Mouse (Mus musculus): ENCODE data around the gene Abcd1.
A peak's percentile ranks its signal among the peaks of the same experiment; 100 is the strongest.
"Not testable (repeated sequence)": the region's sequence is repeated elsewhere in the genome, so short reads cannot be mapped to it uniquely, and the experiment has no call there.

The Abcd1 gene

DNA sequence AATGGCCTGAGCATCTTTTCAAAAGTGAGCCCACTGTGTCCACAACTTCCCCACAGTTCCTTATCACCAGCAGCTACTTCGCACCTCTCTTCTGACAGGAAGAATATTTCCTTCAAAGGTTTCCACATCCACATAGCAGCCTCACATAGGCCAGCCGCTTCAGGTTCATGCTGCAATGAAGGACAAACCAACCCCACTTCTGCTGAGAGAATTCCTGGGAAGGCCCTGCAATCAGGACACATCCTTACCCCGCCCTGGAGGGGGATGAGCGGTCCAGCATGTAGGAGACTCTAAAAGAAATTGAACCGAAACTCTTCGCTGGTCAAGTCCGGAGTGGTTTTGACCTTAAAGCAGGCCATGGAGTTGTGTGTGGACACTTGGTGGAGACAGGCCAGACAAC is 23.4 kb downstream of the Abcd1 start:
- not testable (repeated sequence) for ATAC-seq (ENCODE audit: low TSS enrichment)

DNA sequence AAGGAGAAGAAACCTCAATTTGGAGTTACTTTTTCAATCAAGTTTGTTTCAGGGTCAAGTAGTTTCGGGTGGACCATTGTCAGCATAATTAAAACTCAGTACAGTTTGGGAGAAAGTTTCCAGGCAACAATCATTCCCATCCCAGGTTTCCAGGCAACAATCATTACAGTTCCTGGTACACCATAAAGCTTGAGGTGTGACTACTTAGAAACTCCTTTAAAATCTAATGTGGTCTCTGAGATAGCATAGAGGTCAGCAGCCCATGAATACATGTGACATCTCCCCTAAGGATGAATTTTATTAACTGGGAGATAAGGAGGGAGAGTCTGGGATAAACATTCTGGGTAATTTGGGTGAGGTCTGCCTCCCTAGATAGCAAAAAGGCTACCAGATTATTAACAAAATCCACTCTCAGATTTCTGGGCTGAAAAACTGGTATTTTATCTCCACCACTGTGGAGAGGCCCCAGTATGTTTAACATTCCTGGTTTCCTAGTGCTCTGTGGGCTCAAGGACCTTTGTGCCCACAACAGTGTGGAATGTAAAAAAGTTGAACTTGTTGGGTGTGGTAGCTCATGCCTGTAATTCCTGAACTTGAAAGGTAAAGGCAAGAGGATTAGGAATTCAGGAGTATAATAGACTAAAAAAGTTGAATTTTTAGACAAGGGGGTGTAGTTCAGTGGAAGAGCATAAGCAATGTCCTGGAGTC is 28.5 kb downstream of the Abcd1 start:
- no peak for ATAC-seq (ENCODE audit: low TSS enrichment)

DNA sequence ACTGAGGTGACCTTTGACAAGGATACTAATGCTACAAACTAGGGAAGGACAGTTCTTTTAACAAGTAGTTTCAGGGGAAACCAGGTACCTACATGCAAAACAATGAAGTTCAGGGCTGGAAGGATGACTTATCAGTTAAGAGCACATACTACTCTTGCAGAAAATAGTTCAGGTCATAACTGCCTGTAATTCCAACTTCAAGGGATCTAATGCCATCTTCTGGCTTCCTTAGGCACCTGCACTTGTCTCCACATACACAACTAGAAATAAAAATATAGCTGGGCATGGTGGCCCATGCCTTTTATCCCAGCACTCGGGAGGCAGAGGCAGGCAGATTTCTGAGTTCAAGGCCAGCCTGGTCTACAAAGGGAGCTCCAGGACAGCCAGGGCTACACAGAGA is 32.6 kb downstream of the Abcd1 start:
- ATAC-seq (ENCODE audit: low TSS enrichment): no peak

DNA sequence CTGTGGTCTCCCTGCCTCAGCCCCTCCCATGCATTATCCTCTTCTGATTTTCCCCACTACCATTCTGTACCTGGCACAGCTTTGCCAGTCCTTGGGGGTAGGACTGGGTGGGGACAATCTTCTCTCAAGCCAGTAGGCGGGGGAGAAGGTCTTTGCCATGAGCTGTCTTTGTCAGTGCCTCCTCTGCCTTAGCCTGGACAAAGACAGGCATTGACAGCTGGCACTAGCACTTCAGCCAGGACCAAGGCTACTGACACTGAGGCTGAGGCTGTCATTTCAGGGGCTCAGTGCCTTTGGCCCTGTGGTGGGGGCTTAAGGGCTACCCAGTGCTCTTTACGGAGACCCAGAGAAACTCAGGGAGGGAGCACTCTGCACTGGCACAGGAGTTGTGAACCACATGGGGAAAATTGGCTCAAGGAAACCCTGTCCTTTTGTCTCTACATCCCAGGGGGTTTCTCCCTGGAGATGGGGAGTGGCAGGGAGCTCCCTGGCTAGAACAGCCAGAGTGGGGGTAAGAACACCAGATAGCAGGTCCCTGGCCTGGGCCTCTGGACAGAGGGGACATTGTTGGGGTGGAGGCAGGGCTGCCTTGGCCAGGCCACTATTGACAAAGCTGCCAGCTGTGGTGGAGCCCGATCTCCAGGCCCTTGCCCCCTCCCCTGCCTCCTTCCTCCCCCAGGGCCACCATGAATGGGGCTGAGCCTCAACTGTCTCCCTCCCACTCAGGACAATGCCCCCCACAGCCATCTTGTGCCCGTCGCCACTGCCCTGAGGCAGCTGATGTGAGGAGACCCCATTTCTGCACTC is 40.1 kb downstream of the Abcd1 start, which contains the start of gene Plxnb3:
TSS of gene Plxnb3 (plus strand) at position 757 of the 807 bp plus-strand sequence.
- peak; percentile 59; the same call in 1 of the 2 replicates for ATAC-seq (ENCODE audit: low TSS enrichment)

DNA sequence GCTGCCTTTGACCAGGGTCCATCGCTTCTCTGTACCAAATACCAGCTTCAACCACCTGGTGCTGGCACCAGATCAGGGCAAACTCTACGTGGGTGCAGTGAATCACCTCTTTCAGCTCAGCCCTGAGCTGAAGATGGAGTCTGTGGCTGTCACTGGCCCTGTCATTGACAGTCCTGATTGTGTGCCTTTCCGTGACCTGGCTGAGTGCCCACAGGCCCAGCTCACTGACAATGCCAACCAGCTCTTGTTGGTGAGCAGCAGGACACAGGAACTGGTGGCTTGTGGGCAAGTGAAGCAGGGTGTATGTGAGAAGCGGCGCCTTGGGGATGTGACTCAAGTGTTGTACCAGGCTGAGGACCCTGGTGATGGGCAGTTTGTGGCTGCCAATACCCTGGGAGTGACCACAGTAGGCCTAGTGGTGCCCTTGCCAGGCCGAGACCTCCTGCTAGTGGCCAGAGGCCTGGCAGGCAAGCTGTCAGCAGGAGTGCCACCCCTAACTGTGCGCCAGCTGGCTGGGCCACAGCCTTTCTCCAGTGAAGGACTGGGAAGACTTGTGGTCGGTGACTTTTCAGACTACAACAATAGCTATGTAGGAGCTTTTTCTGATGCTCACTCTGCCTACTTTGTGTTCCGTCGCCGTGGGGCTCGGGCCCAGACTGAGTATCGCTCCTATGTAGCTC is 42.4 kb downstream of the Abcd1 start:
- peak; percentile 38; the same call in 1 of the 2 replicates for ATAC-seq (ENCODE audit: low TSS enrichment)

DNA sequence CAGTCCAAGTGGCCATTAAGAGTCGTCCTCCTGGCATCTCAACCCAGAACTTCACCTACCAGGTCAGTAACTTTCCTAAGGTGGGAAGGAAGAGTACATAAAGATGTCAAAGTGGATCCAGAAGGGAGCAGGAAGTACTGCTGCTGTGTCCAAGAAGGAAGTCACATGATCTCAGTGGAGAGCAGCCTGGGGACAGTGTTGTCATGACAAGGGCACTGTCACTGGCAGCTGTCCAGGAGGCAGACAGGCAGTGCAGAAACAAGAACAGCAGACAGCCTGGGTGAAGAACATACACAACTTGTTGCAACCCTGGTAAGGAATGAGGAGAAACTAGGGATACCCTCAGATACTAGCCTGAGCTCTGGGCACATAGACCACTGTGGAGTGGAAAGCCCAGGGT is 48.9 kb downstream of the Abcd1 start:
- ATAC-seq (ENCODE audit: low TSS enrichment): no peak

DNA sequence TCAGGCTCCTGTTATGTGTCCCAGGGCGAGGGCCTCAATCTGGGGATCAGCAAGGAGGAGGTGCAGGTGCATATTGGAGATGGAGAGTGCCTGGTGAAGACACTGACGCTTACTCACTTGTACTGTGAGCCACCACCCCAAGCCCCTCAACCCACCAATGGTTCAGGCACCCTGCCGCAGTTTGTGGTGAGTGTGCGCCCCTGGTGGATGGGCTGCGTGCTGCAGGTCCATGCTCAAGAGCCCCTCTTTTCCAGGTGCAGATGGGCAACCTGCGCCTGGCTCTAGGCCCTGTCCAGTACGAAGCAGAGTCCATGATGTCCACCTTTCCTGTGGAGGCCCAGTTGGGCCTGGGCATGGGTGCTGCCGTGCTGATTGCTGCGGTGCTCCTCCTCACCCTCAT is 50.9 kb downstream of the Abcd1 start:
- no peak for ATAC-seq (ENCODE audit: low TSS enrichment)

DNA sequence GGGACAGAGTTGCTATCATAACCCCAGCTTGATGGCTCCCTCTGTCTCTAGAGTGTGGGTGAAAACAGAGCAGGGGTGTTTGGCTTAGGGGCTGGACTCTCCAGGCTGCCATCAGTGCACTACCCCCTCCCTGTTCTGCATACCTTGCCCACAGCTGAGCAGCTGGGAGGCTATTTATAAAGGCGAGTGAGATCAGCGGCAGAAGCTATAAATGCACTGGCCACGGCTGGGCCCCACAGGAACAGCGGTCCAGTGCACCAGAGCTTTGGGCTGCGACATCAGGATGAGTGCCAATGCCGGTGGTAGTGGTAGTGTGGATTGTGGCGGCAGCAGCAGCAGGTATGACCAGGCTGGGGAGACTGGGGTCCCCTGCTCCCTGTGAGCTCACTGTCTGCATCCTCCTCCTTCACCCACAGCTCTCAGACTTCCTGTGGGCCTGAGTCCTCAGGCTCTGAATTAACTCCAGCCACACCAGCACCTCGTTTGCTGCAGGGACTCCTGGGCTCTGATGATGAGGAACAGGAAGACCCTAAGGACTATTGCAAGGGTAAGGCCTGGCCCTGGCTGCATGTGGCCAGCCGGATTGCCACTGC is 57.9 kb downstream of the Abcd1 start, which contains the start of gene Srpk3:
TSS of gene Srpk3 (plus strand) at position 238 of the 593 bp plus-strand sequence.
- ATAC-seq (ENCODE audit: low TSS enrichment): peak; percentile 82

DNA sequence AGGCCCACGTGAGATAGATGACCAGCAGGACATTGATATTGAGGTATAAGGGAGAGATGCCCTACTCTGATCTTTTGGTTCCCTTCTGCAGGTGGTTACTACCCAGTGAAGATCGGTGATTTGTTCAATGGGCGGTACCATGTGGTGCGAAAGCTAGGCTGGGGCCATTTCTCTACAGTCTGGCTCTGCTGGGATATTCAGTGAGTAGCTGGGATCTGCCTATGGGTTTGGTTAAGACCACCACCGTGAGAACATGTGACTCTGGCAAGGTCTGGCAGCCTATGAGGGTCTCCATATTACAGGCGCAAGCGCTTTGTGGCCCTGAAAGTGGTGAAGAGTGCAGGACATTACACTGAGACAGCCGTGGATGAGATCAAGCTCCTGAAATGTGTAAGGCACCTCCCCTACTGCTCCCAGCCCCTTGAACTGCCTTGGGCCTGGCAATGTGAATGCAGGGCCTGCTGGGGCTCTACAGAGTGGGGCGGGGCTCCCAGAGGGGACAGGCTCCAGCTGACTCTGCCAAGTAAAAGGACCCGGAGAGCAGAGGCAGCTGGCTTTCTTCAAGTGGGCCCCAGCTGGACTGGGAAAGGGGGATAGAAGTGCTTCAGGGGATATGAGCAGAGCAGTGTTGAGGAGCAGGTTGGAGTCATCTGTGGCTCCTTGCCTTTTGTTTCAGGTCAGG is 58.5 kb downstream of the Abcd1 start:
- no peak for ATAC-seq (ENCODE audit: low TSS enrichment)

DNA sequence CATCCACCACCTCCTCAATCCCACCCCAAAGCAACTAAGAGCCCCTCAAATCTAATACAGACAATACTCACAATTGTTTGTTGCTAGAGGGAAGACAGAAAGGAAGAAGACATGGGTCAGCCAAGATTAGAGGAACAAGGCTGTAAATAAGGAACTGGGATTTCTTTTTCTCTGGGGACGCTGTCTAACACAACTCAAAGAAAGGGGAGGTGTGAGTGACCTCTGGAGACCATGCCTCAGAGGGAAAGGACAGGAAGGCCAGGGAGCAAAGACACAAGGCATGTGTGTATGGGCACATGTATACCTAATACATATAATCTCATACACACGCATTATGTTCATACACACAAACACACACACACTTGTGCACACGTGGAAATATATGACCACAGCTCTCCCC is 65.8 kb downstream of the Abcd1 start:
- no peak for ATAC-seq (ENCODE audit: low TSS enrichment)

DNA sequence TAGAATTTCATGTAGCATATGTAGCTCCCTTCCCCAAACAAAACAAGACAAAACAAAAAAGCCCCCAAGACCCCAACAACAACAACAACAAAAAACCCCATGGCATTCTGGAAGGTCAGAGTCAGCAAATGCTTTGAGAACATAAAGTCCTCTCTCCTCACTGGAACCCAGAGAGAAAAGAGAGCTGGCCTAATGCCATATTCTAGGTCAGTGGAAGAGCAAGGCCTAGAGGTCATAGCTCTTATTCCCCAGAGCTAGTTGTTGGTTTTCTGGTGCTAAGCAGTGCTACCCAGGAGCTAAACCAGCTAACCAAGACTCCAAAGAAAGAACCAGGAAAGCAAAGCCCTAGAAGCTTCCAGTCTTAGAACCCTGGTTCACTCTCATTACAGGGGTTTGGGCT is 69.3 kb downstream of the Abcd1 start:
- no peak for ATAC-seq (ENCODE audit: low TSS enrichment)

DNA sequence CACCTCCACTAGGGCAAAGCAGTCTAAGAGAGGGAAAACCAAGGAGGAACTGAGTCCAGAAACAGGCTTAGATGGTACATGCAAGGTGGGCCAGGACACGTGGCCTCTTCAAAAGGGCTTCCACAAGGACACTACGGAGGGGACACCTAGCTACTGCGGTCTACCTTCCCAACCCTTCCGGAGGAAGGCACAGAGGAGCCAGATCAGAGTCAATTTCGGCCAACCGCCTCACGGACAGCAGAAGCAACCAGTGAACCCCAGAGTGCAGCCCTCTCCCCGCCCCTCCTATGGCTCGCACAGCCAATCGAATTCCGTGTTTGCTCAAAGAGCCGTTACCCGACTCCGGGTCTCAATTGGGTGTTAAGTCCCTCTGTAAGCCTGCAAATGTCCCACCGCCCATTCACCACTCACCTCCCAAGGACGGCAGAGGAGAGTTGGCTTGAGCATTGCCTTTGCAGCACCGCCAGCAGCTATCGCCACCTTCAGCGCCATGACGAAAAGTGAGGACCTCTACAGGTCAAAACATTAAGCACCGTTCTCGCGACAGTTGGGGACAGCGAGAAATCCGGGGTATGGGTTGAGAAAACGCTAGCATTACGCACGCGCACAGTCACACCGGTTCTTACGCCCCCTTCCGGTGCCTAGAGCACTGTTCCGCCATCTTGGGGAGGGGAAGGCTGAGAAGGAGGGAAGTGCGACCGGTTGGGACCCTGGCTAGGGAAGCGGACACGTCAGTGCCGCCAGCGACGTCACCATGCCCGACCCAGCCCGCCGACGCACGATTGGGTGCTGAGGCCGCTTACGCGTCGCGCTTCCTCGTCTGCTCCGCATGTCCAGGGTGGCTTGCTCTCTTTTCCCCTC is 70.2 kb downstream of the Abcd1 start, which contains the start of the genes Idh3g and Ssr4:
TSS of gene Idh3g (minus strand) at position 534 of the 861 bp plus-strand sequence.
TSS of gene Ssr4 (plus strand) at position 665 of the 861 bp plus-strand sequence.
- ATAC-seq (ENCODE audit: low TSS enrichment): peak; percentile 91

DNA sequence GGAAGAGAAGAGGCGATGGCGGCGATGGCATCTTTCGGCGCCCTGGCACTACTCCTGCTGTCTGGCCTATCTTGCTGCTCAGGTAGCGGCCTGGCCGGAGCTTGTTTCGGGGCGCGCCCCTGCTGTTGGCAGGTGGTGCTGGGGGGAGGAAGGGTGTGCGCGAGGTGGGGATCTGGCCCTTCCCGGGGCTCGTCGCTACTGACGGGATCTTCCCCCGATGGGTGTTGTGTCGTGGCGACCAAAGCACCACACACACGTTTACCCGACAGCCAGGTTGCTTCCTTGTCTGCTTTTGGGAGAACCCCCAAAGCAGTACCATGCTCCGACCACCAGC is 70.8 kb downstream of the Abcd1 start:
- no peak; the same call in 1 of the 2 replicates for ATAC-seq (ENCODE audit: low TSS enrichment)

Data from frontal cortex, adult (tissue).